8 mouse cellular contexts compared by ENCODE assay signal in genomic region chr7:65486259-65486681, GRCm38 (mm10). TPM values are rescaled to one million over a fixed set of nuclear protein-coding genes. Genes with fewer than 3 reads are reported as not detected.
DNase-seq lines count a peak whose midpoint lies in the region; ATAC-seq and TF ChIP-seq lines count a peak whose summit lies in the region.

No protein-coding gene starts in this region.

- DNase-seq in adrenal gland, adult 2 months = peak; percentile 43
- peak; percentile 28 for DNase-seq in gastrocnemius, postnatal 10 days
- DNase-seq in liver, postnatal 0 days = peak; percentile 36
- peak; percentile 22 for DNase-seq in ovary, postnatal 14 days (ENCODE audit: low spot score)
- no peak for DNase-seq in thymus, postnatal 0 days (ENCODE audit: low spot score)
- no peak for DNase-seq in frontal cortex, postnatal 36 days (ENCODE audit: low spot score in 2 of 2)

- peak overlapping the region; percentile 2 for H3K4me3 ChIP-seq in ES-Bruce4 (ENCODE audit: low read depth, low read length)
- no peak overlapping the region for H3K4me3 ChIP-seq in intestine, postnatal 0 days (ENCODE audit: low read depth, low read length)
- H3K4me3 ChIP-seq in liver, postnatal 0 days (ENCODE audit: low read depth, low read length) = peak overlapping the region; percentile 19; the same call in 1 of the 2 replicates

- H3K9me3 ChIP-seq in ES-Bruce4 (replicated peaks; ENCODE audit: control insufficient read depth, insufficient read depth, low read length, poor library complexity, severe bottlenecking) = no peaks in the 10 kb centered on the region; the same call in 1 of the 2 replicates
- H3K9me3 ChIP-seq in intestine, postnatal 0 days (ENCODE audit: control insufficient read depth) = no peaks in the 10 kb centered on the region
- H3K9me3 ChIP-seq in liver, postnatal 0 days (ENCODE audit: low read length) = no peaks in the 10 kb centered on the region

- H3K27me3 ChIP-seq in ES-Bruce4 (ENCODE audit: control insufficient read depth, insufficient read depth, low read length, poor library complexity, severe bottlenecking) = no peaks in the 10 kb centered on the region
- no peaks in the 10 kb centered on the region for H3K27me3 ChIP-seq in intestine, postnatal 0 days (replicated peaks; ENCODE audit: control insufficient read depth, insufficient read depth, low read length)
- no peaks in the 10 kb centered on the region for H3K27me3 ChIP-seq in liver, postnatal 0 days (ENCODE audit: insufficient read depth, low read length)

- peak overlapping the region; percentile 4; the same call in 1 of the 2 replicates for H3K9ac ChIP-seq in ES-Bruce4 (ENCODE audit: low read depth, poor library complexity, severe bottlenecking)
- H3K9ac ChIP-seq in intestine, postnatal 0 days (ENCODE audit: low read depth, low read length) = no peak overlapping the region
- no peak overlapping the region for H3K9ac ChIP-seq in liver, postnatal 0 days (replicated peaks)

- 0 out of 2 replicates have a peak, but pooled peaks have one; percentile 22 for TF ChIP-seq EP300 in ES-Bruce4 (IDR thresholded peaks at IDR 0.05; ENCODE audit: insufficient read depth, low read depth, low read length)
- TF ChIP-seq EP300 in liver, postnatal 0 days (IDR thresholded peaks at IDR 0.05; ENCODE audit: low read depth) = no peak

- no peaks in the 10 kb centered on the region for H3K36me3 ChIP-seq in ES-Bruce4 (ENCODE audit: control insufficient read depth, insufficient read depth, low read length, poor library complexity, severe bottlenecking)
- no peaks in the 10 kb centered on the region for H3K36me3 ChIP-seq in intestine, postnatal 0 days (ENCODE audit: control insufficient read depth, insufficient read depth)
- H3K36me3 ChIP-seq in liver, postnatal 0 days (replicated peaks; ENCODE audit: insufficient read depth, low read length) = no peaks in the 10 kb centered on the region

- H3K4me1 ChIP-seq in ES-Bruce4 (ENCODE audit: control insufficient read depth, insufficient read depth, low read length) = peaks cover 4% of the 10 kb centered on the region
- peaks cover 3% of the 10 kb centered on the region; the same call in 1 of the 2 replicates for H3K4me1 ChIP-seq in intestine, postnatal 0 days (replicated peaks; ENCODE audit: control insufficient read depth, insufficient read depth, low read length)
- H3K4me1 ChIP-seq in liver, postnatal 0 days (ENCODE audit: insufficient read depth) = no peaks in the 10 kb centered on the region

- TF ChIP-seq POLR2A in ES-Bruce4 (IDR thresholded peaks at IDR 0.05; ENCODE audit: insufficient read depth, low read length) = no peak

- H3K27ac ChIP-seq in ES-Bruce4 (ENCODE audit: insufficient read depth, low read length) = no peak overlapping the region
- peak overlapping the region; percentile 24; the same call in 1 of the 2 replicates for H3K27ac ChIP-seq in intestine, postnatal 0 days (ENCODE audit: low read depth, low read length)
- no peak overlapping the region for H3K27ac ChIP-seq in liver, postnatal 0 days (ENCODE audit: low read depth)

- no peak for TF ChIP-seq CTCF in ES-Bruce4 (IDR thresholded peaks at IDR 0.05; ENCODE audit: low read depth, low read length)
- TF ChIP-seq CTCF in intestine, postnatal 0 days (IDR thresholded peaks at IDR 0.05; ENCODE audit: low read depth) = no peak
- no peak for TF ChIP-seq CTCF in liver, postnatal 0 days (IDR thresholded peaks at IDR 0.05; ENCODE audit: low read depth)

- 4% methylated on average over 13 of the region's 13 CpGs for WGBS in intestine, postnatal 0 days
- WGBS in liver, postnatal 0 days (ENCODE audit: insufficient replicate concordance) = 10% methylated on average over 13 of the region's 13 CpGs

- H3K4me2 ChIP-seq in intestine, postnatal 0 days (replicated peaks; ENCODE audit: low read depth) = peak overlapping the region; percentile 51
- peak overlapping the region; percentile 66 for H3K4me2 ChIP-seq in liver, postnatal 0 days (ENCODE audit: low read depth, low read length)

- ATAC-seq in intestine, postnatal 0 days = peak; percentile 55
- ATAC-seq in liver, postnatal 0 days = no peak

RNA-seq across cellular contexts. Expression of gene Tjp1, which starts 41.3 kb away (rescaled TPM):
- polyA plus RNA-seq in ES-Bruce4 (2011; ENCODE audit: insufficient read depth, insufficient read length, low read depth, missing spikeins) = 209 TPM in 2 replicates
- total RNA-seq in adrenal gland, adult 2 months (2021) = 100 to 1,000 TPM in 1 of 2 experiments, 10 to 100 TPM in 1; 61.1 to 101 TPM
- polyA plus RNA-seq in adrenal gland, adult 2 months (2012; rRNA removed) = 10.5 and 11.2 TPM in 2 replicates
- 10 to 100 TPM; 48.3 to 56.3 TPM for total RNA-seq in gastrocnemius, postnatal 10 days (2021)
- 9.7 and 10.5 TPM in 2 replicates for polyA plus RNA-seq in intestine, postnatal 0 days (2015; fragmentation: Nextera tagmentation; extraction: Ambion mirVana)
- polyA plus RNA-seq in liver, postnatal 0 days (2015; fragmentation: Nextera tagmentation; extraction: Ambion mirVana) = 3.4 and 3.8 TPM in 2 replicates
- polyA plus RNA-seq in thymus, postnatal 0 days (2015; fragmentation: Nextera tagmentation; extraction: Ambion mirVana) = 2.6 and 2.8 TPM in 2 replicates

Comparison
In these comparisons a context has a peak if more than half of its experiments do, and no peak if none do; other contexts are left out.
1. DNase-seq: peak in adrenal gland, adult 2 months (single experiment), gastrocnemius, postnatal 10 days (single experiment), liver, postnatal 0 days (single experiment) and ovary, postnatal 14 days (single experiment); none in thymus, postnatal 0 days (single experiment) and frontal cortex, postnatal 36 days (0 of 2).
2. RNA of gene Tjp1, which starts 41.3 kb away (polyA plus RNA-seq): 209 TPM in ES-Bruce4; 10.5 to 11.2 TPM in adrenal gland, adult 2 months, 9.7 to 10.5 TPM in intestine, postnatal 0 days, 3.4 to 3.8 TPM in liver, postnatal 0 days and 2.6 to 2.8 TPM in thymus, postnatal 0 days; every median in the first group is over 10 times any median in the second.